Mouse (Mus musculus): ENCODE measurements around the gene Suclg2.

Gene Suclg2

DNA sequence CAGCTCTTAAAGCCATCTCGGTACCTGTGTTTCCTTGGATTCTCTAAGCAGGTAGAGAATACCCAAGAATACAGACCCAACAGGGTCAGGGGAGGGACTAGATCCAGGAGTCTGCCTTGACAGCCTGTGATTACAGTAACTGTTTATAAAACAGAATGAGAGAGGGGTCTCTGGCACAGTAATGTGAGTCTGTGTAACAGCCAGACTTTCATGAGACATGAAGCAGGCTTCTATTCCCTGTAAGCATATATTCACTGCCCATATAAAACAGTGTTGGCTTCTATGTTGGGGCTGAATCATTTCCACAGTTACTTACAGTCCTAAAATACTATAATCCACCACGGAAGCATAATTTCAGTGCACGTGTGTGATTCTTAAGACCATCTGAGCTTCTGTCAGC, 19.3 kb downstream of the Suclg2 start:
- no peak for DNase-seq

DNA sequence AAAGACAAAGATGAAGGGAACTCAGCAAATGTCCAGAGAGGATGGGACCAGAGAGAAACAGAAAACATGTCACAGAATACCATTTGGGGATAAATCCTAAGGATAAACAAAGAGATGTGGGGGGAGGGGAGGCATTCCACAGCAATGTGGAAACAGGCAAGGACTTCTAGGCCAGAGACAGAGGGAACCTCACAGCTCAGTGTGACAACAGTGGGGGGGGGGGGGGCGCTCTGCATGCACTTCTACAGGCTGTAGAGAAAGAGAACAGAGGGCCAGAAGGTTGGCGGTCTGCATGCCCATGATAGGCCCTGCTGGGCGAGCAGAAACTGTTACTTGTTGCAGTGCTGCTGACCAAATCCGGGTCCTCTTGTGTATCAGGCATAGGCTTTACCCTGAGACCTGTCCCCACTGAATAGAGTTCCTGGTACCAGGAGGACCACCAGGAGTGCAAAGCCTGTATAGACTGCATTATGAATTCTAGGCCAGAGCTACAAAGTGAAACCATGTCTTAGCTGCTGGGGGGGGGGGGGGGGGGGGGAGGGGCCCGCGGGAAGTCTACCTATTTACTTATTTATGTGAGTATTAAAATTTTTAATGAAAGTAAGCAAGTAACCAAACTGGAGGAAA, 20.0 kb downstream of the Suclg2 start:
- no peak for DNase-seq

DNA sequence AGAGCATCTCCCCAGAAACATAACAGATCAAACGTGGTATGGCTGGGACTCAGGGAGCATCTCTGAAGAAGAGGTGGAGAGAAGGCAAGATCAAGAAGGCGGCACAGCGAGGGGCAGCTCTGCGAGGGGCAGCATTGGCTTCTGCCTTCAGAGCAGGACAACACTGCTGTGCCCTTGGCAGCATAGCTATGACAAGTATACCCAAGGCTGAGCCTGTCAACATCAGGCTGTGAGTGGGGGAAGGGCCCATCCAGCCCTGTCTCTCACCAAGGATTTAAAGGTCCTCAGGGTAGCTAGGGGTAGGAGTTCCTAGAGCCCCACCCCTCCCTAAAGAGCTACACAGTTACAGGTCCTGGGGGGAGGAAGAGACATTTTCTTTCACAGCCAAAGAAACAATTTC, 23.7 kb downstream of the Suclg2 start:
- no peak for DNase-seq

DNA sequence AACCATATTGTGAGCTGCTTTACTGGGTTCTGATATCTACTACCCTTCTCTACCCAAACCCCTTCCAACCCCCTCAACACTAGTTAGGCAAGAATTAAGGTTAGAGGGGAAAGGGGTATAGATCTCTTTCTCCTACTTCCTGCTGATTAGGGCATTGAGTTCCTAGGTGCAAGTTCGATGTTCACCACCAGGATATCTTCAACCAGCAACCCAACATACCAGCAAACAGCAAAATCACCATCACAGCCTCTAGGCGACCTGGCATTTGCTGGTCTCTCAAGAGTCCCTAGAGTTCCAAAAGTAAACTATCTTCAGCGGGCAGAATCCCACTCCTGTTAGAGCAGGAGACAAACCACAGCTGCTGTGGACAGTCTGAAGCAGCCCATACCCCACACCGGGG, 33.4 kb downstream of the Suclg2 start:
- no peak for DNase-seq

DNA sequence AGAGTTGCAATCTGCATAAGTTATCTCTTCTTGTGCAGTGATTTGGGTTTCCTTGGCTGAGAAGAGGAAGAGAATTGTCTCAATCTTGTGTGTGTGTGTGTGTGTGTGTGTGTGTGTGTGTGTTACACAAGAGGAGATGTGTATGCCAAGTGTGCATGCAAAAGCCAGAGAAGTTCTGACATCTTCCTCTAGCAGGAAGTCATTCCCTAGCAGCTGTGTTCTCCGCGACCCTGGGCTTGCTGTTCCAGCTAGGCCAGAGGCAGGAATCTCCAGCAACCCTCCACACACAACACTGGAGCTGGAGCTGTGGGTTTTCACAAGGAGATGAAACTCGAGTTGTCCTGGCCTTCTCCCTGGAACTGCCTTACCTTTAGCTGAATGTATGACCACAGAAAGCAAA, 38.9 kb downstream of the Suclg2 start:
- DNase-seq: no peak

DNA sequence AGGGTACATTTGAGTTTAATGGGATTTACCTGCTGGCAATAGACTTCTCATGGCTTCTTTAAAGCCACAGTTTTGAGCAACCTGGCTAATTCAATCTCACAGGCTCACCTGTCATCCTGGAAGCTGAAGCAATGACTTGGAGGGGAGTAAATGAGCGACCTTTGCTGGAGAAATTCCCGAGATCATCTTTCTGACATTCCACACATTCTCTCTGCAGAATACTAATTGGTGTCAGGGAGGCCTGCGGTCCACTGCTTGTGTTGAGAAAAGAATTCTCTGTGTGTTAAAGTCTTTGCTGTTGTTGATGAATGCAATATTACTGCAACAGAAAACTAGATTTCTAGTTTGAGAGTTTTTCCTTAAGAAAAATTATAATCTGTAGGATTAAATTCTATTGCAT, 39.3 kb downstream of the Suclg2 start:
- DNase-seq: no peak

DNA sequence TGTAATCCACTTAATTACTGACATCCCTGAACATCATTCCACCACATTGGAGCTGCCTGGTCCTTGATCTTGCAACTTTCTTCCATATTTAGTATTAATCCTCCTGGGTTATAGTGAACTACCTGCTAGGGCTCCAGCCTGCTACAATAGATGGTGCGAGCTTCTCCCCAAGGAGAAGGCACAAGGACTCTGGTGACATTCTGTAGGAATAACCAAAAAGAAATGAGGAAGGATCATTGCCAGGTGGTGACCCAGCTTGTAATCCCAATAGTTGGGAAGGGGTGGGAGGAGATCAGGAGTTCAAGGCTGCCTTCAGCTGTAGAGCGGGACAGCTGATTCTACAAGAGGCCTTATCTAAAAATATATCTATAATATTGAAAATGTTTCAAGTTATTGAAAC, 41.6 kb downstream of the Suclg2 start:
- no peak for DNase-seq

DNA sequence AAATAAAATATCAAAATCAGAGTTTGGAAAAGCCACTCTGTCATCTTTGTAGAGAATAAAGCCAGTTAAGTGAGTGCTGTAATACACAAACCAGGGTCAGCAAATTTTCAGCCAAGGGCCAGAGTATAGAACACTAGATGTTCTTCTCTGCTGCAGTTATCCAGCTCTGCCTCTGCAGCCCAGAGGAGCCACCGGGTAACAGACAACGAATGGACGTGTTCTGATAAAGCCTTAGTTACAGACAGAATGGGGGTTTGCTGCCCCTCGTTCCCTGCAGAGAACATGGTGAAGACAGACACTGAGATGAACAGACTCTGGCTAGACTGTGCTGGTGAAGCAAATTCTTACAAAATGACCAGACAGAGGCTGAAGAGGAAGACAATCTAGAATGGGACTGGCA, 42.2 kb downstream of the Suclg2 start:
- DNase-seq: no peak

DNA sequence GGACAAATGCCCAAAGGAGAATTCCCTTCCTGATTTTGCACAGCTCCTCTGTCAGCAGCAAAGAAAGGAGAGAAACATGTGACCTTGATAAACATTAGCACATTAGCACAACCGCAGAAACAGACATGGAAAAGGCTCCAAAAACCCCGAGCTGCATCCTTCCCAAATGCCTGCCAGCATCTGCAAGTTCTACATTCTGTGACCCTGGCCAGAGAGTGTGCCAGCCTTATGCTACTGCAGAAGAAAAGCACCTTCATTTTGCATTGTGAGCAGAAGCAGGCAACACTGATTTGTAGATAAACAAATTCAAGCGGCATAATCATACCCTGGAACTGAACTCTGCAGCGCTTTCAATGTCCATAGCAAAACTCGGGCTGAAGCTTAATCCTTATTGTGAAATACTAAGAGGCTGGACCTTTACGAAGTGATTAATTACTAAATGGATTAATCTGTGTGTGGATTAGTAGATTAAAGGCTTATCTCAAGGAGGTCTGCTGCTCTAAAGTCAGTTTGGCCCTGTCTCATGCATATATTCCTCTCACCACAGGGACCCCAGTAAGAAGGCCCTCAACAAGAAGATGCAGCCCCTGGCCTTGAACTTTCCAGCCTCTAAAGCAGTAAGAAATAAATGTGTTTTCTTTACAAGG, 43.4 kb downstream of the Suclg2 start:
- DNase-seq: no peak

DNA sequence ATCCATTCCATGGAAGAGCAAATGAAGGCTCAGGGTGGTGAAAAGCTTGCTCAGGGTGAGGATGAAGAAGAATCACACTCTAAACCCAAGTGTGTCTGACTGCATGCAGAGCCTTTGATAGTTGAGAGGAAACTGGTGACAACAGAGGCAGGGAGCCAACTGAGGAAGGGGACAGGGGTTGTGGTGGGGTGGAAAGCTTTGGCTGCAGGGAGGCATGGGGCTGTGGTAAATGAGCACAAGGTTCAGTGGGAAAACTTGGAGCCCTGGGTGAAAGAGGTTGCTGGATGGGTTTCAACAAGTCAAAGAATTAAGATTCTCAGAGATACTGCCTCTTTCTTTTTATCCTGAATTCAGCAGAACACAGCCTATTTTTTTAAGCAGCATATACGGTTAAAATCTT, 43.9 kb downstream of the Suclg2 start:
- DNase-seq: no peak

DNA sequence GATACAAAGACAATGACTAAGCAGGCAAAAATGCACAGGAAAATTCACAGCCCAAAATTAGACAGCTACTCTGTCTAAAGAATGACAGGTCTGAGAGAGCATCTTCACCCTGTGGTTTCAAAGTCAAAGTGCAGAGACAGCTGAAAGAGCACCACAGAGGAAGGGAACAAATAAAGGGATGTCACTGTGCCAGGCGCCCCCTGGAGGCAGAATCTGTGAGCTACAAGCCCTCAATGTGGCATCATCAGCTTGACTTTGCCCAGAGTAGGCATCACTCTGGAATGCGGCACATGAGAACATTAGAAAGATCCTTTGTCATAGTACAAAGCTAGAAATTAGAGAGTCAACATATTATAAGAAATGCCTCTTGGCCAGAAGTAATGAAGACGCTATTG, 49.3 kb downstream of the Suclg2 start:
- no peak for DNase-seq

DNA sequence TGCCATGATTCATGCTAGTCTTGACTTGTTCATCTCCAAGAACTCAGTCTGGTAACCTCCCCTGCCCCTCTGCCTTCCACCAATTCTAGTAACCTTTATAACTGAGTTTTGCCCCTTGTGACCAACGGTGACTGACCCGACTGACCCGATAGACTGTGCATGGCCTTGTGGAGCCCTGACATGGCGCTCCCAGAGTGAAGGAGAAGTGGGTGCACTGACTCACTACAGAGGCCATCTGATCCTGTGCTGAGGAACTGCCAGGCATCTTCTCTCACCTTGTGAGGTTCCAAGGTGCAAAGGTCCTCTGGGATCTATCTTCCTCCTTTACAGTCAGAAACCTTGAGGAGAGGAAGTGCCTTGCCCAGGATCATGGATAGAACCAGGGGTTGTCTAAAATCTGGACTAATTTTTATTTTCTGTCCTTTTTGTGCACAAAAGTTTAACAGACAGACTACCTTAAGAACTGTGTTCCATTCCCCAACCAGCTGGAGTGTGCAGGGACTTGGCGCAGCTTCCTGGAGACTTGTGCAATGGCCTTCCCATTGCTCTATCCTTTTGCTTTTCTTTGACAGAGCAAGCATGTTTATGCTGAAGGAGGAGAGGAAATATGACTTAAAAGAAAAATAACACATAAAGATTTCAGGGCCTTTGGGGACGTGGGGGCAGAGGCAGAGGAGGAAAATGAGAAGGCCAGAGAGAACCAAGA, 49.8 kb downstream of the Suclg2 start:
- no peak for DNase-seq

DNA sequence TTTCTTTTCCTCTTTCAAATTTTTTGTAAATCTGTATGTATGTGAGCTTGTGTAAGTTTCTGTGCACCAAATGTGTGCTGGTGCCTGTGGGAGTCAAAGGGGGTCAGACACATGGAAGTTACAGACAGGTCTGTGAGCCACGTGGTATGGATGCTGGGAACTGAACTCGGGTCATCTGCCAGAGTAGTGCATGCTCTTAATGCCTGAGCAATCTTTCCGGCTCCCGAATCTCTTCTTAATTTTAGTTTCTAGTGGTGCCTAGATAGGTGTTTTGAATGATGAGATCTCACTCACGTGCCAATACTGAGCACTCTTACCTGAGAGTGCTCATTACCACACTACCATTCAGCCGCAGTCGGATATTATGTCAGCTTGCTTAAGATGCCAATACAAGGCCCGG, 60.9 kb downstream of the Suclg2 start:
- no peak for DNase-seq

DNA sequence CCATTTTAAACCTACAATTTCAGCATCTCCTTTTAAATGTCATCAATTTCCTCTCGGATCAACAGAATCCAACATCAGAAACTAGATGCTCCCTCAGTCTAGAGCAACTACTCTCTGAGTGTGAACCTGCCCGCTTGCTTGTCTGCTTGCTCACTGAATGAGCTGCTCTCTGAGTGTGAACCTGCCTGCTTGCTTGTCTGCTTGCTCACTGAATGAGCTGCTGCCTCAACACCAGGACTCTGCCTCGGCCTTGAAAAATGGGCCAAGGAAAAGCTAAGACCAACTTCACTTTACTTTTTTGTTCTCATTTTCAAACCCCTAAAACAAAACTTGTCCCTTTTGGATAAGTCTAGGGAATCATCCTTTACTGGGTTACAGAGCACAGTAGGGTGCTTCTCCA, 64.9 kb downstream of the Suclg2 start:
- DNase-seq: no peak

DNA sequence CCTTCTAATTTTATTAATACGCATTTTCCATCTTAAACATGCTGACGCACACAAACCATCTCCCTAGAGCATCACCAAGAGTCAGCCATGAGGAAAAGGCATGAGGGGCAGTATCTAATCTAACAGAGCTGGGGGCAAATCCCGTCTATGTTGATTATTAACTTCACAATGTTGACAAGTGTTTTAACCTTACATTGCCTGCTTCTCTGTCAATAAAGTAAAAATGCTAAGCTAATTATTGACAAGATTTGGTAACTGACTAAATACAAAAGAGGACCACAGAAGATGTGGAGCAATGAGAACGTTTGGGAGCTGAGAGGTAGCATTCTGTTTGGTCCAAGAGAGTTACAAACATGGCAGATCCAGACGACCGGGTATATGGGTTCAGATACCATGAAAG, 65.8 kb downstream of the Suclg2 start:
- no peak for DNase-seq

DNA sequence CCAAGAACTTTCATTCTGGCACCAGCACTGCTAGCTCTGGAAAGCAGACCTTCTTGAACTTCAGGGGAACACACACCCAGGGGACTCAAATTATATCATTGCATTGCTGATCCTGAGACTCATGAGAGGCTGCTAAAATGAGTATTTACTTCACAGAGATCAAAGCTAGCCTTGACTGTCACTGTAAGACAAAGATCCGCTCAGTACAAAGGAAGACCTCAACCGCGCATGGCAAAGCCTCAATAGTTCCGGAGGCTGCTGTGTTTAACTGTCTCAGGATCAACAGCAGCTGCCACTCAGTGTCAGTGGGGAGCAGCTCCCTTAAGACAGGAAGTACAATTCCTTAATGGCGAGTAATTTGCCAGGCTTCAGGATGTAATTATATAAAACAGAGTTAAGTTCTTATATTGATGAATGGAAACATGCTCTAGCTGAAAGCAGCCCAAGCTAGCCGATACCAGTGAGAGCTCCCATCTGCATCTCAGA, 67.2 kb downstream of the Suclg2 start:
- no peak for DNase-seq

DNA sequence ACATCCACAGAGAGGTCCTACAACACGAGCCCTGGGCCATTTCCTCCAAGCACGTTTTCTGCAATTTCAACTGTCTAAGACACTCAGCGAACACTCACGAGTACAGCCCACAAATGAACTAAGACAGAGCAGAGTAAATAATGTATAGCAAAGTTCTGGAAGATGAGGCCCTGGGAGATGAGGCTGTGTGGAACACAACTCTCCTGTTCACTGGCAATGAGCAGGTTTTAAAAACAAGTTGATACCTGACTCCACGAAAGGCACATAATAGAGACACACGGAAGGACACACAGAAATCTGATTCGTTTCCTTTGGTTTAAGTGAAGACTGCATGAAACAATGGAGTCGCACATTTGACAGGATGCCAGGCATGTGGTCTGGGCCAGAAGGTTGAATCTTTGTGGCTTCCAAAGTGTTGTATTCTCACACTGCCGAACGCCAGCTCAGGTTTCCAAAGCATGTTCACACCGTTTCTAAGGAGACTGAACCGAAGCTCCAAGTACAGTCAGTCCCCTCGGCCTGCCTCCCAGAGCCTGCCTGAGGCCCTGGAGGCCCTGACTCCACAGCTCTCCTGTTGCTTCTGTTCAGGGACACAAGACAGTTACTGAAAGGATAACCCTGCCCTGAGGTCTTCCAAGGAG, 68.4 kb downstream of the Suclg2 start:
- no peak for DNase-seq

DNA sequence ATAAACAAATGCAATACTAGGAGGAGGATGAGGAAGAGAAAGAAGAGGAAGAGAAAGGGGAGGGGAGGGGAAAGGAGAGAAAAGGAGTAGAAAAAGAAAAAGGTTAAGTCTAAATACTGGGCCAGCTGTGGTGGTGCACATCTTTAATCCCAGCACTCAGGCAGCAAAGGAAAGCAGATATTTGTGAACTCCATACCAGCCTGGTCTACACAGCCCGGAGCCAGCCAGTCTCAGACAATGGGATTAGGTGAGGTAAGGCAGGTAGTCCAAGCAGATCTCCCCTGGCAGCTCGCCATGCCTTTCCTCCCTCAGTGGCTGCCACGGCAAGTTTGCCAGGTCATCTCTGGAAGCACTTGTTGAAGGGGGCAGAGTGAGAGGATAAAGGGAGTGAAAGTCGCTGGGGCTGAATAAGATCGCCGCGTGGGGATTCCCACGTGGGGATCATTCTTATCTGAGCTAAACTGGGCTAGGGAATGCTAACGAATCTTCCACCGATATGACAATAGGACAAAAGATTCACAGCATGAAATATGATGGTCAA, 69.4 kb downstream of the Suclg2 start:
- DNase-seq: no peak

DNA sequence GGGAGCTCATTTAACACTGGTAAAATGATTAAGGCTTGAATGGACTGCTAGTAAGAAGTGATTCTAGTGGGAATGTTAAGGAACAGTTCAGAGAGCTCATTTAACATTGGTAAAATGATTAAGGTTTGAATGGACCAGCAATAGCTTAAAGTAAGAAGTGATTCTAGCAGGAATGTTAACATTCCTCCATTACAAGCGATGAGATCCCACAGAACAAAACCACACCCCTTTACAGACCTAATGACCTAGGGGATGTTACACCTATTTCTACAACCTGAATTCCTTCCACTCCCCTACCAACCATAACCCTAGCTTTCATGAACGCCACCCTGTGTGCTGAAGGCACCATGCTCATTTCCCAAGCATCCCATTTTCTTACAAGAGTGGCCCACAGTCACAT, 81.2 kb downstream of the Suclg2 start:
- no peak for DNase-seq

DNA sequence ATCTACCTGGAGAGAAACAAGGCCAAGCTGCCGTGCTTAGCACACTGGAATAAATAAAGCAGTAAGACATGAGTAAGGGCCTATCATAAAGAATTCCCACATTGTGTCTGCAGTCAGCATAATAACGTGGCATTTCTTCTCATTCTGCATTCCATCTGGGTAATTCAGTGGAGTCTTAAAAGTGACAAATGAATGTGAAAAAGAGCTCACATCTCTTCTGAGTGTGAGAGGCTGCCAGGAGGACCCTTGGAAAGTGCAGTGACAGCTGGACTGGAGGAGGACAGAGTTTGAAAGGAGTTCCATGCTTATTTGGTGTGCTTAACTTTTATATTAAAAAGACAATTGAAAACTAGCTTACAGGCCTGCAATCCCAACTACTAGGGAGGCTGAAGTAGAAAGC, 83.2 kb downstream of the Suclg2 start:
- no peak for DNase-seq

DNA sequence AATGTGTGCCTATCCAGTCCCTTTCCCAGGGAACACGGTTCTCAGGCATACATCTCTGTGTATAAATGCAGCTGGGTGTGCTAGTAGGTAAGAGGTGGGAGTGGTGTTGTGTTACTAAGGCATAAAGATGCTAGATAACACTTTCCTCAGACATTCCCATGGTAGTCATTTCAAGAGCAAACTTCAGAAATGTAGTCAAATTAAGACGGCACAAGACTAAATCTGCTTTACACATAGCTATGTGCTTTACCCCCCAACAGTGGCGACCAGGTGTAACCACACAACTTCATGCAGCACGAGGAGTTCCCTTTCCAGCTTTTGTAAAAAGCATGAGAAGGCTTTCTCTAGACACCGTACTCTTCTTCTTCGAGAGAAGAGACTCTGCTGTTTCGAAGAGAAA, 89.5 kb downstream of the Suclg2 start:
- DNase-seq: no peak

DNA sequence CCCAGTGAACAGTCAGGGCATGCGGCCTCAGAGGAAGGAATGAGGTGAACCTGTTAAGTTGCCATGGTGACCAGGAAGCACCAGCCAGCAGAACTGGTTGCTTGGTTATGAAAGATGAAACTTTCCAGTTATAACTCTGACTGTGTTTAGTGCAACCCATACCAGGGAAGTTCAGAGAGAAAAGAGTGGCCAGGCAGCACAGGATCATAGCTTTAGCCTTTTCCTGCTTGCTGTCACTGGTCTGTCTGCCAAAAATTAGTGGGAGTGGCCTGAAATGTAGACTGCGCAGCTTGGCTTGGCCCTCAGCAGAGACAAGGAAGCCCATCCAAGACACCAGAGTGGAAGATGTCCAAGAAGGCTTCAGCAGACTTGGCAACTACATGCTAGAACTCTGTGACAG, 96.8 kb downstream of the Suclg2 start:
- peak; percentile 26 for DNase-seq

DNA sequence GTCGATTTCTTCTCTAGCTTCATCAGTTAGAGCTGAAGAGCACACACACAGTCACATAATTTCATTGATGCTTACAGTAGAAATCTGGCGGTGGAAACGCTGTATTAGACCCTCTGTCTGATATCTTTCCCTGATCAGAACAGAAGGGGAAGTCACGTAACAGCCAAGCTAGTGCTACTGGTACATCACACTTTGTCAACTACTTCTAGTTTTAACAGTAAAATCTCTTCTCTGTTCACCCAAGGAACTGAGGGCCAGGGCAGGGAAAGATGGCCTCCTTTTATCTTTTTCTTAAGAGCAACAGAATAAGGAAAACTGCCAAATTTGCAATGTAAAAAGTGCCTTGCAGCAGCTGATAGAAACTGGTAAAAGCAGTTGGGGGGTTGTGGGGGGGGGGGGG, 97.8 kb downstream of the Suclg2 start:
- no peak for DNase-seq

DNA sequence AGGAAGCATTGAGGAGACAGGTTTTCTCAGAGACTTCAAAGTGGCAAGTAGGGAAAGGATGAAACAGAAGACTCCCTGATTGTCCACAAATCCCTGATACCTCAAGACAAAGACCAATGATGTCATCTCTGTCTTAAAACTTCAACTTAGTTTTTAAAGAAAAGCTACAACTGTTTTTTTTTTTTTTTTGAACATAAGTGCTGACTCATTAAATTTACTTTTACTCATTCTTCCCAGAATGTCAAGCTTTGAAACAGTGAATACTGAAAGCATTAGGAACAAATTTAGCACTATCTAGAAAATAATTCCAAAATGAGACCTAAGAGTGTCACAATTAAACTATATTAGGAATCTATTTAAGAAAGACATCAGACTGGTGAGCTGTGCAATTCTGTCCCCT, 98.8 kb downstream of the Suclg2 start:
- DNase-seq: no peak
